Mouse (Mus musculus): ENCODE data around the gene Gria1.

GRCm38 (mm10) chr11:57185110-57185509 lies 173.9 kb downstream of the Gria1 start:
- TF ChIP-seq CTCF (IDR thresholded peaks at IDR 0.05; ENCODE audit: low read depth) (no peak), EP300 (optimal IDR thresholded peaks at IDR 0.05) (no peak)

Data from stomach, postnatal 0 days (tissue).